Mouse (Mus musculus): ENCODE results near the gene Rapgef4.

Rapgef4 gene

DNA sequence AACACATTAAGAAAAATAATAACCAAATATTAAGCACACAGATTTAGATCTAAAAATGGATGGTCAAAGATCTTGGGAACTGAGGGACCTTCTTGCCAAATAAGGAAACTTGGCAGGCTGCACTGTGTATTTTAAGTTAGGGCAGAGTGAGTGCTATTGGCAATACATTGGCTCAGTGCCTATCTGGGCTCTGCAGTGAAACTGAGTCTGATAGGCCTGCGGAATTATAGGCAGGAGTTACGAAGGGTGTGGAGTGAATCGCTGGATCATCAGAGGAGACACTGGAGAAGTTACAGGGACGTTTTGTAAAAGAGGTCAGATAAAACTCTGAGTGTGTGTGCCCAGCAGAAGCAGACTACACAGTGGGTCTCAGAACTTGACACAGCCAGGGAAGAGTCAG lies 306.1 kb downstream of the Rapgef4 start:
- DNase-seq, result peak; percentile 51

GRCm38 (mm10) chr2:72288932-72289534 lies 308.0 kb downstream of the Rapgef4 start:
- DNase-seq, result no peak

GRCm38 (mm10) chr2:72291103-72291502 lies 310.1 kb downstream of the Rapgef4 start:
- no peak for DNase-seq

- DNase-seq, result no peak
Observed at GRCm38 (mm10) chr2:72292573-72292972, 311.5 kb downstream of the Rapgef4 start.

- DNase-seq, result no peak
Observed at GRCm38 (mm10) chr2:72294994-72295393, 314.0 kb downstream of the Rapgef4 start.

- DNase-seq, result no peak
Observed at GRCm38 (mm10) chr2:72296984-72297715, 316.1 kb downstream of the Rapgef4 start.

DNA sequence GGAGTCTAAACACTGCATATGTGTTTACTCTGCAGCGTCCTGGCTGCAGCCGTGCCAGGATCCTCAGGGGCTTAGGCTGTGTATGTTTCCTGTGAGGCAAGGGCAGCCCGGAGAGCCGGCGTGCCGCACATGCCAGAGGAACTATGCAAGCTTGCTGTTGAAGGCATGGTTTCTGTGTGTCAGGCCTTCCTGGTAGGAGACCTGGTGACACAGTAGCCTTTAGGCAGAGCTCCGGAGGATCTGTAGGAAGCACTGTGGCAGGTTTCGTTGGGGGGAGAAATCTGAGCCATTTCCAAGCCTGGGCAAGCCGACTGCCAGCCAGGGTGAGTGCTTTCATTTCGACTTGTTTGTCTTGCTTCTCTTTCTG lies 316.7 kb downstream of the Rapgef4 start:
- DNase-seq, result peak; percentile 71

GRCm38 (mm10) chr2:72298406-72298805 lies 317.4 kb downstream of the Rapgef4 start:
- peak; percentile 57 for DNase-seq

DNA sequence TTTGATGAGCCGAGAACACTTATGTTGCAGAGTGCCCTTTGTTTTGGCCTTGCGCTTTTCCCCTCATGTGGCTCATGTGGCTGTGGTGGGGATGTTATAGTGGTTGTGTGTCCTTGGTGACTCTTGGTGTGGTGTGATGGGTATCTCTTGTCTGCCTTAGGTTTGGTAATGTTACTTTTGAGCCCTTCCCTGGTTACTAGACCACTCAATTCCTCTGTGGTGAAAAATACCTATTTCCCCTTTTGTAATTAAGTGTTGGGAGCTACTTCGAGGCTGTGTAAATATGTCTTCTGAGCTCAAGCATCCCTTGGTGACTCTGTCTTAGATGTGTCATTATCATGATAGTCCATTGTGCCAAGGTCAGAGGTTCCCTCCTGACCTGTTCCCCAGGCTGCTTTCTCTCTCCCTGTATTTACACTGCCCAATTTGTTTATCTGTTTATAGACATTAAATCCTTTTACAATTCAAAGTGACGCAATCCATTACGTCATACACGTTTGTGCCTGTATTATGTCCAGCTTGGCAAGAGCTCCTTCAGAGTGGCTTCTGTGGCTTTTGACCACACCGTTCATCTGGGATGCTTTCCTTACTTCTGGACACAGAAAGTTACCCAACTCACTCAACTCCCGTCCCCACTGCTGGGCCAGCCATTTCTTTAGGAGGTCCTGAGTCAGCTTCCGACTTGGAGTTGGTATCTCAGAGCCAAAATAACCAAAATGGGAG lies 320.3 kb downstream of the Rapgef4 start:
- DNase-seq, result no peak

DNA sequence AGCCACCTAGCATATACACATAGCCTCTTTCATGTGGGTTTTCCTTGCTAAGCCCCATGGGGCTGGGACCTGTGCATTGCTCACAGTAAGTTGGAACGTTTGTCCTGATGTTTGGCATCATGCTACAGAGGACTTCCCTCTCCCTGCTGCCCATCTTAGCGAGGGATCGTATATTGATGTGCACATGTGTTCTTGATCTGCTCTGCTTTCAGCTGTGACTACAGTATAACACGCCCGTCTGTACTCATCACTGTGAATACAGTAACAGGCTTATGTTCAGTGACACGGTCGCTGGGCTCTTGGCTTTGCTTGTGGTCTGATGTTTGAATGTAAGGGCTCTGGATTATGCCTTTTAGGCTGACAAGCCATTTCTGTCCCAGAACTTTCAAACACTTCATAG lies 324.7 kb downstream of the Rapgef4 start:
- no peak for DNase-seq

Measured in lung, postnatal 14 days (tissue).